Mouse (Mus musculus) limb, embryonic 13.5 days (tissue): ENCODE data around the gene Pbxip1. TPM values are rescaled to one million over a fixed set of nuclear protein-coding genes. Genes with fewer than 3 reads are reported as not detected.

Experiments
- ATAC-seq: fragments of 200-750 bp; cut with Nextera tagmentation; 2 replicates; pipeline ENCODE4 v1.8.0; 2017; ENCODE audit warnings: low read depth, moderate number of reproducible peaks, moderate TSS enrichment; ENCODE audit not compliant: low FRiP score
- H3K27ac ChIP-seq: fragments of 300-500 bp; sonication (generic); 2 replicates; pipeline ENCODE4 v1.5.1; 2015; ENCODE audit warnings: inconsistent platforms, mild to moderate bottlenecking, moderate library complexity
- H3K27me3 ChIP-seq: fragments of 300-500 bp; sonication (generic); 2 replicates; pipeline ENCODE4 v1.6.1; 2015; ENCODE audit warnings: mild to moderate bottlenecking, inconsistent platforms
- H3K36me3 ChIP-seq: fragments of 300-500 bp; sonication (generic); 2 replicates; pipeline ENCODE4 v1.6.1; 2015; ENCODE audit warnings: inconsistent platforms, mild to moderate bottlenecking, moderate library complexity
- H3K4me1 ChIP-seq: fragments of 300-500 bp; sonication (generic); 2 replicates; pipeline ENCODE4 v1.6.1; 2015; ENCODE audit warnings: inconsistent platforms
- H3K4me2 ChIP-seq: fragments of 300-500 bp; sonication (generic); replicated peaks from 2 replicates; pipeline ENCODE4 v1.6.1; 2015; ENCODE audit warnings: inconsistent platforms, mild to moderate bottlenecking, moderate library complexity
- H3K4me3 ChIP-seq: fragments of 300-500 bp; sonication (generic); 2 replicates; pipeline ENCODE4 v1.5.1; 2015; ENCODE audit warnings: moderate library complexity, mild to moderate bottlenecking, inconsistent platforms
- H3K9ac ChIP-seq: fragments of 300-500 bp; sonication (generic); 2 replicates; pipeline ENCODE4 v1.6.1; 2015; ENCODE audit warnings: mild to moderate bottlenecking, inconsistent platforms
- H3K9me3 ChIP-seq: fragments of 300-500 bp; sonication (generic); 2 replicates; pipeline ENCODE4 v1.6.1; 2016; ENCODE audit warnings: inconsistent platforms
- WGBS: fragments of 180-500 bp; shearing (Covaris S2); methylation state at CpG from one replicate; pipeline ENCODE4 v1.1.7; 2015; 5-methylcytosine and 5-hydroxymethylcytosine counted together
- polyA plus RNA-seq: library from polyadenylated mRNA; unstranded; fragments of >200 nt; fragmentation: Nextera tagmentation; extraction: Ambion mirVana; gene quantifications from 2 replicates; pipeline ENCODE4 v1.2.1, GENCODE M21; 2015

Pbxip1 gene
- polyA plus RNA-seq, 1 experiment from 2014 or later: 34.1 TPM

GRCm38 (mm10) chr3:89499696-89500095 lies 63.2 kb downstream of the Pbxip1 start:
- no peak for ATAC-seq

More at GRCm38 (mm10) chr3:89499696-89500095, 63.2 kb downstream of the Pbxip1 start:
- no peak overlapping the region for H3K4me3 ChIP-seq
- H3K27ac ChIP-seq: no peak overlapping the region
- no peaks in the 10 kb centered on the region for H3K4me1 ChIP-seq
- H3K27me3 ChIP-seq: no peaks in the 10 kb centered on the region
- H3K9me3 ChIP-seq: no peaks in the 10 kb centered on the region
- no peaks in the 10 kb centered on the region for H3K36me3 ChIP-seq
- H3K4me2 ChIP-seq: no peak overlapping the region
- no peak overlapping the region for H3K9ac ChIP-seq
- WGBS: 42% methylated on average over 7 of the region's 7 CpGs

Other genes with a start within 250 kb of the Pbxip1 start
- gene Gba, start 233.8 kb upstream of the Pbxip1 start, polyA plus RNA-seq: 35.6 and 40.2 TPM in 2 replicates
- 63.7 and 69.8 TPM in 2 replicates for gene Thbs3, start 221.5 kb upstream of the Pbxip1 start, polyA plus RNA-seq
- 202 and 205 TPM in 2 replicates for gene Mtx1, start 209.6 kb upstream of the Pbxip1 start, polyA plus RNA-seq
- 0.64 and 1.1 TPM in 2 replicates for gene Muc1, start 207.6 kb upstream of the Pbxip1 start, polyA plus RNA-seq
- 332 and 333 TPM in 2 replicates for gene Krtcap2, start 190.7 kb upstream of the Pbxip1 start, polyA plus RNA-seq
- gene Trim46, start 190.4 kb upstream of the Pbxip1 start, polyA plus RNA-seq: 6.1 and 6.8 TPM in 2 replicates
- 120 and 126 TPM in 2 replicates for gene Dpm3, start 177.3 kb upstream of the Pbxip1 start, polyA plus RNA-seq
- 85.5 and 88.8 TPM in 2 replicates for gene Slc50a1, start 166.1 kb upstream of the Pbxip1 start, polyA plus RNA-seq
- gene Efna1, start 155.6 kb upstream of the Pbxip1 start, polyA plus RNA-seq: 44.0 and 46.2 TPM in 2 replicates
- 27.4 and 30.6 TPM in 2 replicates for gene Efna3, start 113.7 kb upstream of the Pbxip1 start, polyA plus RNA-seq
- gene Efna4, start 98.7 kb upstream of the Pbxip1 start, polyA plus RNA-seq: 49.0 and 51.6 TPM in 2 replicates
- 50.3 and 52.2 TPM in 2 replicates for gene Adam15, start 86.7 kb upstream of the Pbxip1 start, polyA plus RNA-seq
- 0.27 and 0.34 TPM in 2 replicates for gene Dcst2, start 74.7 kb upstream of the Pbxip1 start, polyA plus RNA-seq
- 0.38 and 0.51 TPM in 2 replicates for gene Dcst1, start 71.5 kb upstream of the Pbxip1 start, polyA plus RNA-seq
- gene Zbtb7b, start 41.9 kb upstream of the Pbxip1 start, polyA plus RNA-seq: 1.1 and 2.0 TPM in 2 replicates
- not detected in 2 replicates for gene Lenep, start 33.9 kb upstream of the Pbxip1 start, polyA plus RNA-seq
- gene Flad1, start 24.8 kb upstream of the Pbxip1 start, polyA plus RNA-seq: 27.1 and 28.2 TPM in 2 replicates
- 508 and 542 TPM in 2 replicates for gene Cks1b, start 18.3 kb upstream of the Pbxip1 start, polyA plus RNA-seq
- 102 and 108 TPM in 2 replicates for gene Shc1, start 18.3 kb upstream of the Pbxip1 start, polyA plus RNA-seq
- gene Pygo2, start 6.5 kb upstream of the Pbxip1 start, polyA plus RNA-seq: 49.7 and 50.3 TPM in 2 replicates
- gene Pmvk, start 17.8 kb downstream of the Pbxip1 start, polyA plus RNA-seq: 59.9 and 60.4 TPM in 2 replicates
- gene Kcnn3, start 83.5 kb downstream of the Pbxip1 start, polyA plus RNA-seq: 3.5 and 3.6 TPM in 2 replicates